Mouse (Mus musculus): ENCODE measurements around the gene Fhl3.

DNA sequence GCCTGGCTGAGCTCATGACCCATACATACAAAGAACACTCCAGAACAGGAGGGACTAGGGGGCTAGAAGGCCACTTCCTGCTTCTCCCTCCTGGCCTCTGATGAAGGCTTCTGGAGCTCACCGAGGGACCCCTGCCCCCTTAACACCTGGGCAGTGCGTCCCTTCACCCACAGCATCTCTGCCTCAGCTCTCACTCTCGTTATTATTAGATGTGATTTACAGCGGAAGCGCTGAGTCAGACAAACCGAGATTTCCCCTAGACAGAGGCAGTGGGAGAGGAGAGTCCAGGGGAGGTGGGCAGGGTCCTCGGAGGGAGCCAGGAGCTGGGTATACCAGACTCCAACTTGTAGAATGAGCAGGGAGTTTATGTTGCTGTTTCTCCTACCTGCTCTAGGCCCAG, 28.9 kb upstream of the Fhl3 start:
- TF ChIP-seq POLR2A (IDR thresholded peaks at IDR 0.05; ENCODE audit: low read depth, low read length), result no peak
- no peak for TF ChIP-seq CTCF (IDR thresholded peaks at IDR 0.05; ENCODE audit: extremely low read depth, insufficient read depth, insufficient read length, insufficient replicate concordance)

Measured in spleen, adult 2 months (tissue).